Mouse (Mus musculus) liver, postnatal 0 days (tissue): Measurements from ENCODE around the gene Dusp15.

ENCODE experiments used
- CTCF ChIP-seq: sonication (generic); IDR thresholded peaks from 2 replicates; pipeline ENCODE4 v1.5.1; 2016; ENCODE audit warnings: antibody characterized with exemption, low read depth
- EP300 ChIP-seq: IDR thresholded peaks from 2 replicates; pipeline ENCODE4 v1.6.1; 2016; ENCODE audit warnings: antibody characterized with exemption, low read depth, mild to moderate bottlenecking

GRCm38 (mm10) chr2:152914310-152915120 is 37.0 kb downstream of the Dusp15 start:
- TF ChIP-seq CTCF, result peak; percentile 94
- no peak for TF ChIP-seq EP300
